Mouse (Mus musculus): ENCODE data around the gene Asah2. TPM values are rescaled to one million over a fixed set of nuclear protein-coding genes. Genes with fewer than 3 reads are reported as not detected.
"Not testable (repeated sequence)": the region's sequence is repeated elsewhere in the genome, so short reads cannot be mapped to it uniquely, and the experiment has no call there.

Gene Asah2
- total and polyA plus RNA-seq, 2 experiments from 2014 or later = 2.1 to 17.6 TPM

- 70% methylated on average over 6 of the region's 6 CpGs for WGBS
- no peak overlapping the region for H3K9ac ChIP-seq (replicated peaks; ENCODE audit: low read depth, low read length)
- no peak for ATAC-seq (ENCODE audit: insufficient read depth, low read depth)
Measured at GRCm38 (mm10) chr19:32087736-32088470, 20.1 kb downstream of the Asah2 start.

DNA sequence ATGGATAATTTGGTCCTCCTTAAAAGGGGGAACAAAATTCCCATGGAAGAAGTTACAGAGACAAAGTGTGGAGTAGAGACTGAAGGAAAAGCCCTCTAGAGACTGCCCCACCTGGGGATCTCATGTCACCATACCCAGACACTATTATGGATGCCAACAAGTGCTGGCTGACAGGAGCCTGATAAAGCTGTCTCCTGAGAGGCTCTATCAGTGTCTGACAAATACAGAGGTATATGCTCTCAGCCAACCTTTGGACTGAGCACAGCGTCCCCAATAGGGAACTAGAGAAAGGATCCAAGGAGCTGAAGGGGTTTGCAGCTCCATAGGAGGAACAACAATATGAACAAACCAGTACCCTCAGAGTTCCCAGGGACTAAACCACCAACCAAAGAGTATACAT is 23.2 kb downstream of the Asah2 start:
- ATAC-seq (ENCODE audit: insufficient read depth, low read depth); H3K9ac ChIP-seq (replicated peaks; ENCODE audit: low read depth, low read length); H3K4me2 ChIP-seq (ENCODE audit: low read depth, low read length); H3K27ac ChIP-seq (ENCODE audit: low read depth); H3K27me3 ChIP-seq (ENCODE audit: control insufficient read depth, insufficient read depth, low read length); DNase-seq (ENCODE audit: low spot score); H3K9me3 ChIP-seq (replicated peaks; ENCODE audit: control insufficient read depth, low read length); H3K4me3 ChIP-seq (ENCODE audit: low read depth, low read length); H3K36me3 ChIP-seq (replicated peaks; ENCODE audit: control insufficient read depth, insufficient read depth, low read length); H3K4me1 ChIP-seq (ENCODE audit: control insufficient read depth, insufficient read depth): not testable (repeated sequence)
- 54% methylated on average over 1 of the region's 1 CpGs for WGBS

More at GRCm38 (mm10) chr19:32087736-32088470, 20.1 kb downstream of the Asah2 start:
- Histone ChIP-seq H3K4me2 (ENCODE audit: low read depth, low read length) (no peak overlapping the region), H3K27ac (ENCODE audit: low read depth) (no peak overlapping the region), H3K9me3 (replicated peaks; ENCODE audit: control insufficient read depth, low read length) (no peaks in the 10 kb centered on the region), H3K4me1 (ENCODE audit: control insufficient read depth, insufficient read depth) (no peaks in the 10 kb centered on the region), H3K27me3 (ENCODE audit: control insufficient read depth, insufficient read depth, low read length) (no peaks in the 10 kb centered on the region), H3K4me3 (ENCODE audit: low read depth, low read length) (no peak overlapping the region), H3K36me3 (replicated peaks; ENCODE audit: control insufficient read depth, insufficient read depth, low read length) (no peaks in the 10 kb centered on the region)
- no peak for TF ChIP-seq CTCF (IDR thresholded peaks at IDR 0.05; ENCODE audit: low read depth)
- DNase-seq (ENCODE audit: low spot score) = no peak

DNA sequence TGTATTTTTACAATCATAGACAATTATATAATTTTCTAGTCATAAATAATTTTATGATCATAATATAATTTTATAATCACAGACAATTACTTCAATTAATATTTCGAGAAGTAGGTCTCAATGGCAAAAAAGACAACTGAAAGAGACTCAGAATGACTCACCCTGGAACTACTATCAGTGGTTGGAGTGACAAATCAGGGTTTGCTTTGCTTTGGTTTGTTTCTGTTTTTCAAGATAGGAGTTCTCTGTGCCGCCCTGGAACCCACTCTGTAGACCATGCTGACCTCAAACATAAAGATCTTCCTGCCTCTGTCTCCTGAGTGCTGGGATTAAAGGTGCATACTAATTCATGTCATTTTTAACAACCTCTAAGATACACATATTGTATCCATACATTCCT is 37.7 kb downstream of the Asah2 start:
- no peak overlapping the region for H3K9ac ChIP-seq (replicated peaks; ENCODE audit: low read depth, low read length)
- ATAC-seq (ENCODE audit: insufficient read depth, low read depth) = no peak
- H3K4me1 ChIP-seq (ENCODE audit: control insufficient read depth, insufficient read depth) = no peaks in the 10 kb centered on the region
- DNase-seq (ENCODE audit: low spot score) = no peak
- 77% methylated on average over 2 of the region's 2 CpGs for WGBS
- TF ChIP-seq EP300 (IDR thresholded peaks at IDR 0.05; ENCODE audit: low read depth) (no peak), CTCF (IDR thresholded peaks at IDR 0.05; ENCODE audit: low read depth) (no peak)
- H3K36me3 ChIP-seq (replicated peaks; ENCODE audit: control insufficient read depth, insufficient read depth, low read length) = no peaks in the 10 kb centered on the region
- H3K4me3 ChIP-seq (ENCODE audit: low read depth, low read length) = no peak overlapping the region
- no peaks in the 10 kb centered on the region for H3K9me3 ChIP-seq (replicated peaks; ENCODE audit: control insufficient read depth, low read length)
- no peak overlapping the region for H3K4me2 ChIP-seq (ENCODE audit: low read depth, low read length)
- no peak overlapping the region for H3K27ac ChIP-seq (ENCODE audit: low read depth)
- H3K27me3 ChIP-seq (ENCODE audit: control insufficient read depth, insufficient read depth, low read length) = no peaks in the 10 kb centered on the region

- ATAC-seq (ENCODE audit: insufficient read depth, low read depth) = 0 out of 2 replicates have a peak, but pooled peaks have one; percentile 36
- H3K27me3 ChIP-seq (ENCODE audit: control insufficient read depth, insufficient read depth, low read length) = no peaks in the 10 kb centered on the region
- no peaks in the 10 kb centered on the region for H3K4me1 ChIP-seq (ENCODE audit: control insufficient read depth, insufficient read depth)
- no peaks in the 10 kb centered on the region for H3K9me3 ChIP-seq (replicated peaks; ENCODE audit: control insufficient read depth, low read length)
- WGBS = 28% methylated on average over 2 of the region's 2 CpGs
- no peaks in the 10 kb centered on the region for H3K36me3 ChIP-seq (replicated peaks; ENCODE audit: control insufficient read depth, insufficient read depth, low read length)
- no peak overlapping the region for H3K9ac ChIP-seq (replicated peaks; ENCODE audit: low read depth, low read length)
- H3K27ac ChIP-seq (ENCODE audit: low read depth) = no peak overlapping the region
- peak; percentile 37 for DNase-seq (ENCODE audit: low spot score)
- TF ChIP-seq CTCF (IDR thresholded peaks at IDR 0.05; ENCODE audit: low read depth) (no peak), EP300 (IDR thresholded peaks at IDR 0.05; ENCODE audit: low read depth) (no peak)
- H3K4me2 ChIP-seq (ENCODE audit: low read depth, low read length) = no peak overlapping the region; the same call in 1 of the 2 replicates
- H3K4me3 ChIP-seq (ENCODE audit: low read depth, low read length) = no peak overlapping the region
Measured at GRCm38 (mm10) chr19:32069598-32069997, 38.4 kb downstream of the Asah2 start.

- Histone ChIP-seq H3K4me2 (ENCODE audit: low read depth, low read length) (no peak overlapping the region), H3K36me3 (replicated peaks; ENCODE audit: control insufficient read depth, insufficient read depth, low read length) (no peaks in the 10 kb centered on the region), H3K4me1 (ENCODE audit: control insufficient read depth, insufficient read depth) (no peaks in the 10 kb centered on the region), H3K9ac (replicated peaks; ENCODE audit: low read depth, low read length) (no peak overlapping the region), H3K4me3 (ENCODE audit: low read depth, low read length) (no peak overlapping the region), H3K27ac (ENCODE audit: low read depth) (no peak overlapping the region), H3K9me3 (replicated peaks; ENCODE audit: control insufficient read depth, low read length) (no peaks in the 10 kb centered on the region), H3K27me3 (ENCODE audit: control insufficient read depth, insufficient read depth, low read length) (no peaks in the 10 kb centered on the region)
- 84% methylated on average over 4 of the region's 4 CpGs for WGBS
- no peak for TF ChIP-seq EP300 (IDR thresholded peaks at IDR 0.05; ENCODE audit: low read depth)
- ATAC-seq (ENCODE audit: insufficient read depth, low read depth) = no peak
- DNase-seq (ENCODE audit: low spot score) = no peak
Measured at GRCm38 (mm10) chr19:32067669-32068068, 40.3 kb downstream of the Asah2 start.

DNA sequence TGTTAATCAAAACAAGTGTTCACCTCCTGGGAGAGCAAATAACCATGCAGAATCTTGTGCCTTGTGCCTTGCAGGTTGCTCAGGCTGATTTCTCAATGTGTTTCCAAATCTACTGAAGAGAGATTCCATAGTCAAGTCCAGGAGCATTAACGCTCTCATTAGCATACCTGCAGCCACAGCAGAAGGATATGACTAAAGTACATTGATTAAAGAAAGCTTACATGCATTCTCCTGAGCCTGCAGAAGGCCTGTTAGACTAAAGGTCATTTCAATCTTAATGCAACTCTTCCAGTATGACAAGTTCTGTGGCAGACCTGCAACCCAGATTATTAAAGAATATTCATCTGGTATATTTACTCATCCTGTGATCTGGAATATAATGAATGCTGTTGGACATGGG is 46.7 kb downstream of the Asah2 start:
- Histone ChIP-seq H3K4me2 (ENCODE audit: low read depth, low read length) (no peak overlapping the region), H3K9me3 (replicated peaks; ENCODE audit: control insufficient read depth, low read length) (no peaks in the 10 kb centered on the region), H3K27me3 (ENCODE audit: control insufficient read depth, insufficient read depth, low read length) (no peaks in the 10 kb centered on the region), H3K4me1 (ENCODE audit: control insufficient read depth, insufficient read depth) (no peaks in the 10 kb centered on the region), H3K27ac (ENCODE audit: low read depth) (no peak overlapping the region), H3K9ac (replicated peaks; ENCODE audit: low read depth, low read length) (no peak overlapping the region), H3K36me3 (replicated peaks; ENCODE audit: control insufficient read depth, insufficient read depth, low read length) (no peaks in the 10 kb centered on the region), H3K4me3 (ENCODE audit: low read depth, low read length) (no peak overlapping the region)
- ATAC-seq (ENCODE audit: insufficient read depth, low read depth) (no peak), DNase-seq (ENCODE audit: low spot score) (no peak)
- WGBS = 85% methylated on average over 1 of the region's 1 CpGs
- TF ChIP-seq EP300 (IDR thresholded peaks at IDR 0.05; ENCODE audit: low read depth) (no peak), CTCF (IDR thresholded peaks at IDR 0.05; ENCODE audit: low read depth) (no peak)

Measured in heart, postnatal 0 days (tissue).